Mouse (Mus musculus): ENCODE measurements around the gene Fscn3. TPM values are rescaled to one million over a fixed set of nuclear protein-coding genes. Genes with fewer than 3 reads are reported as not detected.

Gene Fscn3
- polyA plus RNA-seq, 1 experiment from 2014 or later, result not detected

Other genes with a start within 250 kb of the Fscn3 start
- gene Zfp800, start 29.8 kb upstream of the Fscn3 start, polyA plus RNA-seq (2015; fragmentation: Nextera tagmentation; extraction: Ambion mirVana), result 15.4 and 16.4 TPM in 2 replicates
- gene Arf5, start 4.2 kb upstream of the Fscn3 start, polyA plus RNA-seq (2015; fragmentation: Nextera tagmentation; extraction: Ambion mirVana), result 384 and 392 TPM in 2 replicates
- gene Gcc1, start 601 bp downstream of the Fscn3 start, polyA plus RNA-seq (2015; fragmentation: Nextera tagmentation; extraction: Ambion mirVana), result 9.9 and 11.4 TPM in 2 replicates
- gene Pax4, start 21.6 kb downstream of the Fscn3 start, polyA plus RNA-seq (2015; fragmentation: Nextera tagmentation; extraction: Ambion mirVana), result not detected in 2 replicates
- gene Snd1, start 47.4 kb downstream of the Fscn3 start, polyA plus RNA-seq (2015; fragmentation: Nextera tagmentation; extraction: Ambion mirVana), result 138 and 143 TPM in 2 replicates

Data from limb, embryonic 13.5 days (tissue).